Mouse (Mus musculus) kidney, adult 18-20 months (tissue): ENCODE data around the gene Tmprss11c.
"Not testable (repeated sequence)": the region's sequence is repeated elsewhere in the genome, so short reads cannot be mapped to it uniquely, and the experiment has no call there.

Source experiments
- DNase-seq: peaks from one replicate; pipeline ENCODE4 v3.0.0; 2021

The Tmprss11c gene

DNA sequence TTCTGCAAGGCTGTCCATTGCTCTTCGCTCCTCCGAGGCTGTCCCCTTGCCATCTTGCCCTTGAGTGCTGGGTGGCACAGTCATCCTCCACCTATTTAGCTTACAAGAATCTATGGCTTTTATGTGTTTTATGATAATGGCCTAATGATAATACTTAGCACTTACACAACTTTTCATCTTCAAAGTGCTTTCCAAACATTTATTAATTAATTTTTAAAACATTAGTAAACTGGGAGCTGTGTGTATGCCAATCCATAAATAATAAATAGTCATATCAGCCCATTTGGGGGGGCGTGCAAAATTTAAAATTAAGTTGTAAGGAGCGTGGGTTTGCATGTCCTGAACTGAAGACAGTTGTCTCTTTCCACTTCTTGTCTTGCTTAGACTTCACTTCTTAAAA, at the start of gene Tmprss11c:
Gene Tmprss11c (minus strand): TSS at position 101 of the 400 bp plus-strand sequence.
- no peak for DNase-seq

DNA sequence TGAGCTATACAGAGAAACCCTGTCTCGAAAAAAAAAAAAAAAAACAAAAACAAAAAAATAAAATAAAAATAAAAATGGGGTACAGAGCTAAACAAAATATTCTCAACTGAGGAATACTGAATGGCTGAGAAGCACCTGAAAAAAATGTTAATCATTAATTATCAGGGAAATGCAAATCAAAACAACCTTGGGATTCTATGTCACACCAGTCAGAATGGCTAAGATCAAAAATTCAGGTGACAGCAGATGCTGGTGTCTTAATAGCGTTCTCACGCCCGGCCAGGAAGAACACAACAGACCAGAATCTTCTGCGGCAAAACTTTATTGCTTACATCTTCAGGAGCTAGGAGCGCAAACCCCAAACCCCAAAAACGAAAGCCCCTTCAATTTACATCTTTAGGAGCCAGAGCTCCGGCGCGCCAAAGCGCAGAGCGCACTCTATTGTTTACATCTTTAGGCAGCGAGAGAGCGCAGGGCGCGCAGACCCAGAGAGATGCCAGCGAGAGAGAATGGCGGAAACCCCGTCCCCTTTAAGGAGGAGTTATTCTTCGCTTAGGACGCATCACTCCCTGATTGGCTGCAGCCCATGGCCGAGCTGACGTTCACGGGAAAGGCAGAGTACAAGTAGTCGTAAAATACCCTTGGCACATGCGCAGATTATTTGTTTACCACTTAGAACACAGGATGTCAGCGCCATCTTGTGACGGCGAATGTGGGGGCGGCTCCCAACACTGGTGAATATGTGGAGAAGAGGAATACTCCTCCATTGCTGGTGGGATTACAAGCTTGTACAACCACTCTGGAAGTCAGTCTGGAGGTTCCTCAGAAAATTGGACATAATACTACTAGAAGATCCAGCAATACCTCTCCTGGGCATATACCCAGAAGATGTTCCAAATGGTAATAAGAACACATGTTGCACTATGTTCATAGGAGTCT, 29.2 kb upstream of the Tmprss11c start:
- not testable (repeated sequence) for DNase-seq

- DNase-seq = no peak
Measured at GRCm38 (mm10) chr5:86306116-86306515, 17.0 kb upstream of the Tmprss11c start.

DNA sequence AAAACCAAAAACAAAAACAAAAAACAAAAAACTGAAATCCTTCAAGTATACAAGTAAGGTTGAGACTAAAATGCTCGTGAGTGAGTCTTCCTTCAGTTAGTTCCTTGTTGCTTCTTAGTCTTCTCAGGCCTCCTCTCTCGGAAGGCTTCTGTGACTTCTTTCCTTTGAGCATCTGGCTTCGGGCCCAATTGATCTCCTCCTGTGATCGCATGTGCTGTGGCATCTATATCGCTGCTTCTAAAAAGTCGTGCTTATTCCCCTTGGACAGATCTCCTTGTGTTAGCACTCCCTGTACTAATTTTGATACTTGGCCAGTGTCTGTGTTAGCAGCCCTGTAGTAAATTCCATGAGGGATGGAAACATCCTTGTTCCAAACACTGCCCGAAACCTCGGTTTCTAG, 14.8 kb upstream of the Tmprss11c start:
- DNase-seq = no peak

- no peak for DNase-seq
Measured at GRCm38 (mm10) chr5:86246559-86246958, 42.5 kb downstream of the Tmprss11c start.

DNA sequence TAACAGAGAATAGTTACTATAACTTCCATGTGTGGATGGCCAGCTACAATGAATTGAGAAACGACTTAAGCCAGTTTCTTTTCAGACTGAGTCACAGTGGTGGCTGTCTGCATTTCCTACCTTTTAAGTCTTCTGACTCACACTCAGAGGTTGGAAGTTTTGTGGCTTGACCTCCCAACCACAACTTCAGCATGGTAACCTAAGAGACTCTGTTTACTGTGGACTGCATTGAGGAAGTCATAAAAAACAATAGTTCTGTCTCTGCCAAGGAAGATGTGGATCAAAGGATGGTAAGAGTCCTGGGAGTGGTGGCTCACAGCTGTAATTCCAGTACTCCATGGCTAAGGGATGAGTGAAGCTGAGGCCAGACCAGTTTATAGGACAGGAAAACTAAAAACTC, 44.2 kb downstream of the Tmprss11c start:
- DNase-seq = no peak

- no peak for DNase-seq
Measured at GRCm38 (mm10) chr5:86244275-86244674, 44.8 kb downstream of the Tmprss11c start.

DNA sequence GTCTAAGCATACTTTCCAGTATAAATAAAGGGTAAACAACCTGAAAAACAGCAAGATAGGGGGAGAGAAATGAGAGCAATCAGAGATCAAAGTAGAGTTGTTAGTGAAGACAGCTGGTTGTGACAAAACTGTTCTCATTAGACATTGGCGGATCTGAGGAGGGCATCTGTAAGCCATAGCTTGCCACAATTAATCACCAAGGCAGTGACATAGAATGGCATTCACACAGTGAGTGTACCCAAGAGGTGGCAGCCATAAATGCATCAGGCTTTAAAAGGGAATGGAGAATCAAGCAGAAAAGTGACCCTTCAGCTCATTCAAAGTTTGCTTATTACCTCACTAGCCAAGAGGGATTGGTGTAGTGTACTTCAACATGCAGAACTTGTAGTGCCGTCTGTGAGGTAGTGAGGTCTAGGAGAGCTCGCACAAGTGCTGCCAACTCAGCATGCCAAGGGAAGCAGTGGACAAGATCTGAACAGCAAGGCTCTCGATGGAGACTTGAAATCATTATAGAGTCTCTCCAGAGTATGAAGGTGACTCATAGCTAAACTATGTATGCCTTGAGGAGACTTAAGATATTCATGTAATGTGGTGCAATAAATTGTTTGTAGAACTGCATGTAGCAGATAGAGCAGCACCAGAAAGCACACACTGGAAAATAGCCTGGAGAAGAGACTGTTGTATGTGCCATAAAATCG, 61.8 kb downstream of the Tmprss11c start:
- DNase-seq = no peak

DNA sequence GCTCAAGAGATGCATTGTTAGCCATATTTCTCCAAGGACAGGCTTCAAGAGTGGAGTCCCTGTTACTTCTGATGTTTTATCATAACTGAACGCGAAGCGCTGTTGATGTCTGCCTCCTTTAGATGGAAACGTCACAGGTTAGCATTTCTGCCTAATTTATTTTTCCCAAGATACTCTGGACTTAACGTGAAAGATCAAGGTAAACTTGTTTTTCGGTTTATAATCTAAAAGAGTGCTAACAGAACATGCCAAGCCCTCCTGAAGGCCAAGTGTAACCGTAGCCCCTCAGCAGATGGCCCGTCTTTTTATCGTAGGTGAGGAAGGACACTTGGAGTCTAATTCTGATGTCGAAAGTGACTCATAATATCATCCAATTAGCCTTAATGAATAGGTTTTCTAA, 91.3 kb downstream of the Tmprss11c start, which contains the start of gene Gnrhr:
Gene Gnrhr (minus strand): TSS at position 101 of the 400 bp plus-strand sequence.
- no peak for DNase-seq

- no peak for DNase-seq
Measured at GRCm38 (mm10) chr5:86191356-86191755, 97.8 kb downstream of the Tmprss11c start.

GRCm38 (mm10) chr5:86190770-86191169, 98.3 kb downstream of the Tmprss11c start:
- no peak for DNase-seq

DNA sequence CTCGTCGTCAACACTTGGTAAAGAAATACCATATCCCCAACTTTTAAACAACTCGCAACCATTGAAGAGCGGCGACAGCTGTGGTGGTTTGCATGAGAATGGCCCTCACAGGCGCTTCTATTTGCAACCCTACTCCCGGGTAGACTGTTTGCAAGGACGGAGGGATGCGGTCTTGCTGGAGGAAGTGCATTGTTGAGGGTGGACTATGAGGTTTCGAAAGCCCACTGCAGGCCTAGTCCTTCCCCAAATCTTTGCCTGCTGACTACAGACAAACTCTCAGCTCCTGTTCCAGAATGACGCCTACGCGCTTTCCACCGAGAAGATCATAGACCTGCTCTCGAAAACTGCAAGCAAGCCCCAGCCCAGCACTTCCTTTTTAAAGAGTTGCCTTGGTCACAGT, 98.8 kb downstream of the Tmprss11c start:
- DNase-seq = no peak

DNA sequence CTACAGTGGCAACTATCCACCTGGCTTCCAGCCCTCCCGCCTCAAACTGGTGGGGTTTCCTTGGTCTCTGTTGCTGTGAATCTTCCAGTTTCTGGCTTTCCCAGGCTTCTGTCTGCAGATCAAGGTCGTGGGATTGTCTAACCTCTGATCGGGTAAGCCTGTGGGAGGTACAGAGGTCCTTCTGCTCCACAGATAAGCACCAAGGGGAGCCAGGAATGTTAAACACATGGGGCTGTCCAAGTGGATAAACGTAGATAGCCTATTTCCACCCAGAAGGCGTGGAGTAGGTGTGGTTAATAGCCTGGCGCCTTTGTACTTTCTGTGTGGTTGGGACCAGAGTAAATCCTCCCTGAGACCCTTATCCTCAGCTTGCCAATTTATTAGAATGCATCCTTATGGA, 101.7 kb downstream of the Tmprss11c start:
- DNase-seq = no peak
